Mouse (Mus musculus) kidney, adult 2 months (tissue): ENCODE measurements at regions not wholly inside any gene's neighbourhood (a gene's known extent, or its start where the extent isn't known, plus 50 kb on each side); places are given as distances from the start of the nearest gene placed in this dataset.
A peak's percentile ranks its signal among the peaks of the same experiment; 100 is the strongest.

ENCODE experiments used
- DNase-seq: peaks from one replicate; pipeline ENCODE4 v3.0.0; 2021
- H3K27ac ChIP-seq: fragments of 200-500 bp; 2 replicates; pipeline ENCODE4 v1.5.1; 2012; ENCODE audit warnings: low read depth, low read length, control low read depth, inconsistent platforms; ENCODE audit not compliant: insufficient read depth
- H3K27me3 ChIP-seq: fragments of 200-500 bp; replicated peaks from 2 replicates; pipeline ENCODE4 v1.6.1; 2012; ENCODE audit warnings: mild to moderate bottlenecking, moderate library complexity, low read length, inconsistent platforms; ENCODE audit not compliant: control insufficient read depth, insufficient read depth
- H3K36me3 ChIP-seq: fragments of 200-500 bp; 2 replicates; pipeline ENCODE4 v1.6.1; 2012; ENCODE audit warnings: mild to moderate bottlenecking, moderate library complexity, low read length, inconsistent platforms; ENCODE audit not compliant: control insufficient read depth, insufficient read depth
- H3K4me1 ChIP-seq: fragments of 200-500 bp; 2 replicates; pipeline ENCODE4 v1.6.1; 2011; ENCODE audit warnings: low read length; ENCODE audit not compliant: control insufficient read depth, insufficient read depth
- H3K4me3 ChIP-seq: fragments of 200-500 bp; 2 replicates; pipeline ENCODE4 v1.5.1; 2011; ENCODE audit warnings: mild to moderate bottlenecking, low read depth, low read length, control low read depth; ENCODE audit not compliant: insufficient read depth
- CTCF ChIP-seq: fragments of 200-500 bp; conservative IDR thresholded peaks from 2 replicates; pipeline ENCODE4 v1.5.1; 2011; ENCODE audit warnings: low read depth, mild to moderate bottlenecking, control low read depth, low read length, moderate library complexity, mixed read lengths; ENCODE audit not compliant: insufficient read depth, insufficient read length
- POLR2A ChIP-seq: fragments of 200-500 bp; IDR thresholded peaks from one replicate; pipeline ENCODE4 v1.6.1; 2011; ENCODE audit warnings: low read depth, low read length, control low read depth
- WGBS: fragments of 180-500 bp; shearing (Covaris S2); methylation state at CpG from one replicate; pipeline ENCODE4 v1.1.7; 2018; 5-methylcytosine and 5-hydroxymethylcytosine counted together

DNA sequence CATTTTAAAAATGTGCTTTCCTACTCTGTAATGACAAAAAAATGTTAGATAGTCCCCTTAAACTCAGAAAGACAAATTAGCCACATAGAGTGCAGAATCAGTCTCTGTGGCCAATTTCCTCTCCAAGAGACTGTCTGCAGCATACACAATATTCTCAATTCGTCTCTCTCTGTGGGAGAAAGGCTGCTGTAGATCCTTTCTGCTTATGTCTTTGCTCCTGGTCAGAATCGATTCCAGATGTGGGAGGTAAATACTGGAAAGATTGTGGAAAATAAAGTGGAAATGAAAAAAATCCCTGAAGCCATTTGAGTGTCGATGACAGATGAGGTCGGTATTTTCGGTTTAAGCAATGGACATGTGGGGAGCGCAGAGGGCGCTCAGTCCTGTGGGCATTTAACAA is 265.8 kb upstream of the Mpped2 start:
- no peaks in the 10 kb centered on the region for H3K27me3 ChIP-seq
- no peaks in the 10 kb centered on the region; the same call in 1 of the 2 replicates for H3K4me1 ChIP-seq
- H3K4me3 ChIP-seq, result no peak overlapping the region
- no peak overlapping the region for H3K27ac ChIP-seq
- TF ChIP-seq CTCF (no peak), POLR2A (no peak)
- H3K36me3 ChIP-seq, result no peaks in the 10 kb centered on the region
- DNase-seq, result no peak
- WGBS, result 82% methylated on average over 7 of the region's 7 CpGs

DNA sequence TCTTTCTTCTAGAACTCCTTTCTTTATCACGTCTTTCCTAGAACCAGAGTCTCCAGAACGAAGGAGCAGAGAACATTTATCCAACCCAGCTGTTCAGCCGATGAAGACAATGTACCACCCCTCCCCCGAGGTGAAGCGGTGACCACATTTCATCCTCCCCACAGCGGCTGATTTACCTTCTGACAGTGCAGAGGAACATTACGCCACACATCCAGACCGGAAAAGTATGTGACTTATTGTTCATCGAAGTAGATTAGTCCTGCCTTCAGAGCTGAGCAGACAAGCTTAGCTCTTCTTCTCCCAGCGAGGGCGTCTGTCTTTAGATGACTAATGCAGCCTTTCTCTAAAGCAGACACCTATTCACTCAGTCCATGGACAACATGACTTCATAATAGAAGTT is 264.2 kb upstream of the Mpped2 start:
- Histone ChIP-seq H3K4me3 (no peak overlapping the region), H3K36me3 (no peaks in the 10 kb centered on the region), H3K27ac (no peak overlapping the region), H3K27me3 (no peaks in the 10 kb centered on the region), H3K4me1 (no peaks in the 10 kb centered on the region; the same call in 1 of the 2 replicates)
- 11% methylated on average over 11 of the region's 11 CpGs for WGBS
- no peak for TF ChIP-seq CTCF
- TF ChIP-seq POLR2A, result no peak
- no peak for DNase-seq

DNA sequence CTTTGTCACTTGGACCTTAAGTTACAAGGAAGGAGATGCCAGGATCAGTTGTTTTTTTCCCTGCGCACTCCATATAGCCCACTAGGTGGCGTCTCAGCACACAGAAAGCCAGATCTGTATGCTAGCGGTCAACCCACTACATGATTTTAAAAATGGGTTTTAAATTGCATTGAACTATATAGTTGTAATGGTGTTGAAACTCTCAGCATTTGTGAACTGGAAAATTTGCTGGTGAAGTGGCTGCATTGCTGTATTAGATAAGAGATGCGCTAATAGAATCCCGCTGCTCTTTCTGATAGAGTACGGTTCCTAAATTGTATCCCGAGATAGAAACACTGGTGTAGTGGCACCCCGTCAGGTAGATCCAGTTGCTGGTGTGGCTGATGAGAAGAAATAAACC is 261.9 kb upstream of the Mpped2 start:
- H3K36me3 ChIP-seq, result no peaks in the 10 kb centered on the region
- no peak overlapping the region for H3K27ac ChIP-seq
- H3K4me3 ChIP-seq, result no peak overlapping the region
- H3K27me3 ChIP-seq, result no peaks in the 10 kb centered on the region
- 32% methylated on average over 8 of the region's 8 CpGs for WGBS
- no peaks in the 10 kb centered on the region; the same call in 1 of the 2 replicates for H3K4me1 ChIP-seq
- peak; percentile 82 for TF ChIP-seq CTCF
- TF ChIP-seq POLR2A, result no peak
- peak; percentile 71 for DNase-seq

DNA sequence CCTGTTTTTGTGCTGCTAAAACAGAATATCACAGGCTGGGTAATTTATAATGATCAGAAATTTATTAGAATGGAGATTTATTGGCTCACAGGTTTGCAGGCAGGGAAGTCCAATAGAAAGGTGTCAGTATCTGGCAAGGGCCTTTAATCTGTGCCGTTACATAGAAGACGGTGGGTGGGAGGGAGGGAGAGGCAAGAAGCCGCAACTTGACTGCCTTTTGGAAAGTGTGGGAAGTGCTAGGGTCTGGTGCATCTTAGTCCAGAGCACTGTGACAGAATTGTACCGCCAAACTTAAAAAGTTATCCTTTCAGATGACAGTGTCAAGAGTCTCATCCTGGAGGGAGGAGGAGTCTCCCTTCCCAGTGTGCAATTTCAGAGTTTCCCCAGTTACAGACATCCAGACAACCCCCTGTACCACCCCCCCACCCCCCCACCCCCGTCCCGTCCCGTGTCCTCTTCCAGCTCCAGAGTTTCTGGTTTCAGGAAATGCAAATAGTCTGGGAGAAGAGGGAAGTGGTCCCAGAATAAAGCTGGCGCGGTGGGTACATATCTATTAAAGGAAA is 261.4 kb upstream of the Mpped2 start:
- 34% methylated on average over 9 of the region's 9 CpGs for WGBS
- Histone ChIP-seq H3K4me1 (no peaks in the 10 kb centered on the region; the same call in 1 of the 2 replicates), H3K4me3 (no peak overlapping the region), H3K36me3 (no peaks in the 10 kb centered on the region), H3K27me3 (no peaks in the 10 kb centered on the region), H3K27ac (no peak overlapping the region)
- DNase-seq, result no peak
- TF ChIP-seq POLR2A (no peak), CTCF (no peak)

DNA sequence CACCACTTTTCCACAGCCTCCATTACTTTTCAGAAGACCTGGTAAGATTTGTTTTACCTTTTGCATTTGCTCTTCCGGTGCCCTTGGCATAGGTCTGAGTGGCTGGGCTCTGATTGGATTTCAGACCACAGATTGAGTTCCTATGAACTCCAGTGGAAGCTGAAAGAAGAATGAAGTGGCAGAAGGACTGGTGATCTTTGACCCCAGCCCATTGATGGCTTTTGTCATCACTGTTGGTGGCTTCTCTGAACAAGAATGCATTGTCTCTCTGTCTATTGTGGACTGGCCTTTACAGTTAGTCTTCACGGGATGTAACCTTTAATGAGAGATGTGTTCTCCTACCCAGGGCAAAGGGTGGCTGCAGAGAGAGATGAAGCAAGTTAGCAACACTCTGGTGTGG is 256.9 kb upstream of the Mpped2 start:
- no peak overlapping the region for H3K27ac ChIP-seq
- no peaks in the 10 kb centered on the region for H3K27me3 ChIP-seq
- WGBS, result 72% methylated on average over 2 of the region's 2 CpGs
- no peak for TF ChIP-seq CTCF
- no peak for TF ChIP-seq POLR2A
- H3K4me1 ChIP-seq, result no peaks in the 10 kb centered on the region; the same call in 1 of the 2 replicates
- H3K4me3 ChIP-seq, result no peak overlapping the region
- peak; percentile 8 for DNase-seq
- H3K36me3 ChIP-seq, result no peaks in the 10 kb centered on the region

DNA sequence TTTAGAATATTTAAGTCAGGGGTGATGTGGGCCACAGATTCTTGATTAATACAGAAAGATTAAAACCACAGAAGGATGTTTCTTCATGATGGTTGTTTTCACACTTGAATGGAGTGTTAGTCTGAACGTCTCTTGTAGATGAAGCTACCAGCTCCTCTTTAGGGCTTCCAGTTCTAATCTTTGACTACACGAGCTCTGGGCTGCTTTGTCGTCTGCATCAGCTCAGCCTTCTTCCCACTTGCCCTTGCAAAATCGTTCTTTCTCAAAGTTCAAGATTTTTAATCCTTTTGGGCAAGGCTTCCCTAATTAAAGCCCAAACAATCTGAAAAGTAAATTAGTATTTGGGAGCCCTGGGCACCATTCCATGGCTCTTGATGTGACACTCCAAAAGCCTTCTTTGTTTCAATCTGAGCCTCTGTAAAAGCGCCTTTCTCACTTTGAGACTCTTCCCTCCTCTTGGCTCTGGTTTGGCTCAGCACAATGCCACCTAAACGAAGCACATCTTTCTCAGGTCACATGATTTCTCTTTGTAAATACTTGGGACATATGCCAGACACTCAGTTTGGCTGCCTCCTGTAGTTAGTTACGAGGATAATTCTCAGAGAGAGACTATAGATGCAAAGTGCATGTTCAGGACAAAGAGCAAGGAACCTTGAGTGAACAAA is 238.6 kb upstream of the Mpped2 start:
- 78% methylated on average over 7 of the region's 7 CpGs for WGBS
- TF ChIP-seq CTCF (no peak), POLR2A (no peak)

DNA sequence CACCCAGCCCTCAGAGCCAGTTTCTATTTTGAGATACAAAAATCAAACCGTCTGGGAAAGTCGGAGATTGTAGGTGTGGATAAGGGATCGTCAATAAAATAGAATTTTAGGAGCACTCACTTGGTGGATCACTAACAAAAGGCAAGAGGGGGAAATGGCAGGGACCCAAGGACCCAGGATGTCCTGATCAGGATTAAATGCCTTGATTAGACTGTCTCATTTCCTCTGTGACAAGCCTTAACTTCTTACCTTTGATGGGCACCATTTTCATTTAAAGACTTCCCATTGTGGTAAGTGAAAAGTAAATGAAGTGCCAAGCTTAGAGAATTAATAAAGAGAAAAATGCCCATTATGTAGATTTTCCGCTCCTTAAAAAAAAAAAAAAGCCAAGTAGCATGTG is 238.0 kb upstream of the Mpped2 start:
- no peaks in the 10 kb centered on the region for H3K27me3 ChIP-seq
- no peaks in the 10 kb centered on the region for H3K4me1 ChIP-seq
- H3K36me3 ChIP-seq, result no peaks in the 10 kb centered on the region
- no peak for DNase-seq
- H3K4me3 ChIP-seq, result no peak overlapping the region
- no peak for TF ChIP-seq POLR2A
- no peak for TF ChIP-seq CTCF
- WGBS, result 88% methylated on average over 4 of the region's 4 CpGs
- no peak overlapping the region for H3K27ac ChIP-seq

More for the DNA sequence above, 238.6 kb upstream of the Mpped2 start:
- no peaks in the 10 kb centered on the region for H3K36me3 ChIP-seq
- no peak overlapping the region for H3K4me3 ChIP-seq
- no peaks in the 10 kb centered on the region for H3K4me1 ChIP-seq
- H3K27me3 ChIP-seq, result no peaks in the 10 kb centered on the region
- DNase-seq, result no peak
- H3K27ac ChIP-seq, result no peak overlapping the region

DNA sequence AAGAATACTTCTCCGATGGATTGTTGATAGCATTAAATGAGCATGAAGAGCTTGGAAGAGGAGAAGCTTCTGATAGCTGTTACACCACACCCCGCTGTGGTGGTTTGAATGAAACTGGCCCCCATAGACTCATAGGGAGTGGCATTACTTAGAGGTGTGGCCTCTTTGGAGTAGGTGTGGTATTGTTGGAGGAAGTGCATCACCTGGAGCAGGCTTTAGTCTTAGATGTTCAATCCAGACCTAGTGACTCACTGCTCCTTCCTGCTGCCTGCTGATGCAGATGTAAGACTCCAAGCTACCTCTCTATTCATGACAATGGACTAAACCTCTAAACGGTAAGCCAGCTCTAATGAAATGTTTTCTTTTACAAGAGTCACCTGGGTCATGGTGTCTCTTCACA is 237.1 kb upstream of the Mpped2 start:
- no peak for DNase-seq
- WGBS, result 89% methylated on average over 3 of the region's 3 CpGs
- Histone ChIP-seq H3K27me3 (no peaks in the 10 kb centered on the region), H3K36me3 (no peaks in the 10 kb centered on the region), H3K4me1 (no peaks in the 10 kb centered on the region), H3K27ac (no peak overlapping the region), H3K4me3 (no peak overlapping the region)
- TF ChIP-seq CTCF, result no peak
- TF ChIP-seq POLR2A, result no peak
